Mouse (Mus musculus) myocyte (in vitro differentiated cells): ENCODE results near the gene Tdgf1. TPM values are rescaled to one million over a fixed set of nuclear protein-coding genes. Genes with fewer than 3 reads are reported as not detected.

Source experiments
- H3K27me3 ChIP-seq: one replicate; pipeline ENCODE4 v1.6.1; 2011; ENCODE audit not compliant: control insufficient read depth, insufficient read depth, insufficient read length
- H3K36me3 ChIP-seq: one replicate; pipeline ENCODE4 v1.6.1; 2011; ENCODE audit not compliant: control insufficient read depth, insufficient read depth
- H3K4me2 ChIP-seq: one replicate; pipeline ENCODE4 v1.6.1; 2011; ENCODE audit warnings: low read depth, control low read depth
- H3K4me3 ChIP-seq: one replicate; pipeline ENCODE4 v1.5.1; 2011; ENCODE audit warnings: mild to moderate bottlenecking, control low read depth, moderate library complexity
- H3K79me2 ChIP-seq: one replicate; pipeline ENCODE4 v1.6.1; 2011; ENCODE audit not compliant: control insufficient read depth, insufficient read depth
- H3ac ChIP-seq: one replicate; pipeline ENCODE4 v1.6.1; 2011; ENCODE audit not compliant: control insufficient read depth, insufficient read length
- MAX ChIP-seq: IDR thresholded peaks from one replicate; pipeline ENCODE4 v1.6.1; 2011; ENCODE audit warnings: low read depth, mild to moderate bottlenecking, control low read depth
- MYOD1 ChIP-seq, 3 experiments: IDR thresholded peaks; one replicate each; pipeline ENCODE4 v1.6.1; 2011; ENCODE audit warnings: control low read depth in 2 of 3, low read depth in 2 of 3, mild to moderate bottlenecking in 2 of 3, moderate library complexity in 1 of 3; ENCODE audit not compliant: insufficient read length in 2 of 3, control insufficient read depth in 1 of 3
- MYOG ChIP-seq, 3 experiments: IDR thresholded peaks; one replicate each; pipeline ENCODE4 v1.6.1; 2011; ENCODE audit warnings: control low read depth in 2 of 3, low read depth in 2 of 3, mild to moderate bottlenecking in 2 of 3; ENCODE audit not compliant: insufficient read length in 2 of 3, control insufficient read depth in 1 of 3, insufficient read depth in 1 of 3
- POLR2AphosphoS2 ChIP-seq: IDR thresholded peaks from one replicate; pipeline ENCODE4 v1.6.1; 2011; ENCODE audit warnings: low read depth, control low read depth; ENCODE audit not compliant: insufficient read length
- TCF3 ChIP-seq: IDR thresholded peaks from one replicate; pipeline ENCODE4 v1.6.1; 2011; ENCODE audit warnings: low read depth, control low read depth; ENCODE audit not compliant: insufficient read length
- polyA plus RNA-seq: library from polyadenylated mRNA; unstranded; fragments of >200 nt; fragmentation: generic; extraction: Trizol; gene quantifications from one replicate; pipeline ENCODE4 v1.2.1, GENCODE M21; 2012; ENCODE audit warnings: missing spikeins

Tdgf1 gene
- polyA plus RNA-seq, 1 experiment, result not detected

DNA sequence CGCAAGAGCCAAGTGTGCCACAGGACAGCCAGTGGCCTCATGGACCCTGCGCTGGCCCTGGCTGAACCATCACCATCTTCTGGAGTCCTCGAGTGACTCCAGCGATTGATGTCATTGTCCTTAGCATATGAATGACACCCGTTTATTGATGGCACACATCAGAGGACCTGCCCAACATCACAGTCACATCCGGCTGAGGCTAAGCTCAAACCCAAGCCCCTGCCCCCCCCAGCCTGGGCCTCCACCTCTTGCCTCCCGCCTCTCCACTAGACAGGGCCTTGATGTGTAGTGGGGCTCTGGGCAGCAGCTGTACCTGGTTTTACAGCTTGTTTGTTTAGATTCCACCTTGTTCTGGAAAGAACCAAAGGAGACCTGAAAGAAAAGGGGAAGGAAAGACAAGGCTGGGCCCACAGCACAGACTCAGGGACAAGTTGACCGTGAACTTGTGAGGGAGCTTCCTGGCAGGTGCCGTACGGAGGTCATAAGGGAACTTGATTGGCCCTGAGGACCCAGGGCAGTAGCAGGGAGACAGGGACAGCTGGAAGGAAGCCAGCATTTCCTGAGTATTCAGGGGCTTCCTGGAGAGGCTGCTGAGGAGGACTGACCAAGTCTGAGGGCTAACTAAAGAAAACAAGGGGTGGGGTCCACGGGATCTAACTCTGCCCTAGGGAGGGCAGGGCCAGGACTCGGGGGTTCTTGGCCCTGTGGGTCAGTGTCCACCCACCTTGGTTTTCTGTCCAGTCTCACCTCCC lies 54.7 kb downstream of the Tdgf1 start:
- Histone ChIP-seq H3K36me3 (no peaks in the 10 kb centered on the region), H3K4me2 (no peak overlapping the region), H3ac (no peak overlapping the region), H3K27me3 (no peaks in the 10 kb centered on the region), H3K79me2 (no peaks in the 10 kb centered on the region), H3K4me3 (no peak overlapping the region)
- TF ChIP-seq TCF3, result no peak

- no peak overlapping the region for H3ac ChIP-seq
- H3K36me3 ChIP-seq, result no peaks in the 10 kb centered on the region
- no peaks in the 10 kb centered on the region for H3K27me3 ChIP-seq
- TF ChIP-seq MAX (no peak), POLR2AphosphoS2 (no peak), MYOD1 (IDR thresholded peaks at IDR 0.05; ENCODE audit: control insufficient read depth in 1 of 3, insufficient read length in 2 of 3, low read depth in 2 of 3) (no peak), MYOG (IDR thresholded peaks at IDR 0.05; ENCODE audit: control insufficient read depth in 1 of 3, insufficient read depth in 1 of 3, insufficient read length in 2 of 3, low read depth in 2 of 3) (no peak)
- no peak overlapping the region for H3K4me2 ChIP-seq
- no peak overlapping the region for H3K4me3 ChIP-seq
- no peaks in the 10 kb centered on the region for H3K79me2 ChIP-seq
Measured at GRCm38 (mm10) chr9:110890026-110890783, 55.8 kb downstream of the Tdgf1 start.

Other genes starting within 250 kb of the Tdgf1 start
- gene Myl3, start 204.3 kb downstream of the Tdgf1 start, polyA plus RNA-seq, result 0.22 TPM
- gene Pth1r, start 199.0 kb downstream of the Tdgf1 start, polyA plus RNA-seq, result 0.20 TPM
- not detected for gene Prss42, start 148.0 kb downstream of the Tdgf1 start, polyA plus RNA-seq
- gene Prss44, start 132.2 kb downstream of the Tdgf1 start, polyA plus RNA-seq, result not detected
- not detected for gene Prss43, start 119.5 kb downstream of the Tdgf1 start, polyA plus RNA-seq
- not detected for gene Prss45, start 111.6 kb downstream of the Tdgf1 start, polyA plus RNA-seq
- gene Prss46, start 101.7 kb downstream of the Tdgf1 start, polyA plus RNA-seq, result 0.11 TPM
- 0.02 TPM for gene Prss50, start 88.2 kb downstream of the Tdgf1 start, polyA plus RNA-seq
- gene Als2cl, start 66.3 kb downstream of the Tdgf1 start, polyA plus RNA-seq, result 2.5 TPM
- gene Tmie, start 66.0 kb downstream of the Tdgf1 start, polyA plus RNA-seq, result 0.02 TPM
- not detected for gene Fam240a, start 29.3 kb downstream of the Tdgf1 start, polyA plus RNA-seq
- gene Lrrc2, start 5.4 kb upstream of the Tdgf1 start, polyA plus RNA-seq, result 0.49 TPM
- gene Rtp3, start 44.4 kb upstream of the Tdgf1 start, polyA plus RNA-seq, result not detected
- not detected for gene Ltf, start 73.1 kb upstream of the Tdgf1 start, polyA plus RNA-seq
- 0.12 TPM for gene Ccrl2, start 111.4 kb upstream of the Tdgf1 start, polyA plus RNA-seq
- 27.8 TPM for gene Lrrfip2, start 171.4 kb upstream of the Tdgf1 start, polyA plus RNA-seq